Mouse (Mus musculus) liver (tissue): Measurements from ENCODE around the gene Krt81.

Source experiments
- DNase-seq: peaks from one replicate; pipeline ENCODE4 v3.0.0-alpha.2; 2020; ENCODE audit warnings: mixed read lengths

The Krt81 gene

DNA sequence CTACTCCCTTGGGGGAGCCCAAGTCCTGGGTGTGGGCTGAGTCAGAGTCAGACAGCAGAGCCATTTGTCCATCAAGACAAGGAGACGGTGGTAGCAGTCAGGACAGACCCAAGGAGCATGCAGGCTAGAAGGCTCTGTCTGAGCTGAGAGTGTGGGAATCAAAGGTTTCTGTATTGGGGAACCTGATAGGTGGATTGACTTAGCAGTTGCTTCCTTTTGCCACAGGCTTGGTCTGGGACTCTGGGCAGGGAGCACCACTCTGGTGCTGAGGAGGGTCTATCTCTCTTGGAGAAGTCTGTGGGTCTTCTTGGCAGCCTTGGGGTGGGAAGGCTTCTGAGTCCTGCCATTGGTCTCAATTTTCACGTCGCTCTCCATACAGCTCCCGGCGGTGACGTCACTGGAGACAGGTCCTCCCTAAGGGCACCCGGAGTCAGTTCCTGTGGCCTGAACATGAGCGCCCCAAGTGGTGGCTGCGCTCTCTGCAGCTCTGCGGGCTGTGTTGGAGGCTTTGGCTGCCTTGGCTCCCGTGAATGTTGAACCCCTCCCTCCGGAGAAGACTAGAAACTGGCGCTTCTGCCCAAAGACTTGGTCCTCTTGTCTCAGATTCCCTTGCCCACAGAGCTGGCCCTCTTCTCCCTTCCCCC is 10.3 kb downstream of the Krt81 start:
- DNase-seq: peak; percentile 64

DNA sequence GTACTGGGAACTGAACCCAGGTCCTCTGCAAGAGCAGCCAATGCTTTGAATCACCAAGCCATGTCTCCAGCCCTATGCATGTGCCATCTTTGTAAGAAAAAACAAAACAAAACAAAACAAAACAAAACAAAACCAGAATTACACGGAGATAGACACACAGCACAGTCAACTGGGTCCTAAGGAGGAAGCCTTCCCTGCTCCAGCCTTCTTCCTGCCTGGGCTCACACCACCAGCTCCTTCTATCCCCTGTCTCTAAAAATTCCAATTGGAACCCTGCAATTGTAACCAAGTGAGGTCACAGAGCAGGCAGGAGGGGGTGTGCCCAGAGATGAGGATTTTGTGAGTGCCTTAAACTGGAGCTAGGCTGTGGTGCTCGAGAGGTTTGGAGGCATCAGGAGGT is 16.1 kb downstream of the Krt81 start, which contains the start of gene Krt88:
TSS of gene Krt88 (plus strand) at position 301 of the 400 bp plus-strand sequence.
- no peak for DNase-seq

DNA sequence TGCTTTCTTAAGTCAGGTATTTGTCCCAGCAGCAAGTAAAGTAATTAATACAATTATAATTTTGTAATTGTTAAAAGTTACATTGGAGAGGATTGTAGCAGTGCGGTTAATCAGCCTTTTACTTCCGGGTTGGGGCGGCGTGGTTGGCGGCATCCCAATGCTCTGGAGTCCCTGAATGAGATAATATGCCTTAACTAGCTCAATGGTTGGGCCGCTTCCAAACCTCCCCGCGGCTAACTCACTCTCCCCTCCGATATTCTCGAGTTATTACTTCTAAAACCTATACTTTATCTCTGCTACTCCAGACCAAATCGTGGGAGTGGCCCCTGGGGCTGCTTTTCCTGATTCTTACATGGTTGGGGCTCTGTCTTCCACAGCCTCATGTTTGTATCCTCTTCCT is 17.0 kb downstream of the Krt81 start:
- no peak for DNase-seq

DNA sequence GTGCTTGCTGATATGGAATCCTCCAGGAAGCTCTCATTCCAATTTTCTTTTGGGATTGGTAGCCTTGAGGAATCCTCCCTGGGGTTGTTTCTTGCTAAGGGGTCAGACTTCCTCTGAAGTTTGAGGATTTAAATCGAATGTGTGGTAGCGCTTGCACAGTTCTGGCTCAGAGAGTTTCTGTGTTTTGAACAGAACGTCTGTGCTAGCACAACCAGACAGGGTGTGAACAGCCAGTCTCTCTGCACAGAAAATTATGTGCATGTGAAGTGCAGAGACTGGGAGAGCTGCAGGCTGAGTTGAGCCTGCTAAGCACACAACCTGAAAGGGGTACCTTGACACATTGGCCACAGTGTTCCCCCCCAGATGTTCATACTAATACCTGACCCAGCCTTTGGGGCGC is 22.7 kb downstream of the Krt81 start:
- DNase-seq: no peak

DNA sequence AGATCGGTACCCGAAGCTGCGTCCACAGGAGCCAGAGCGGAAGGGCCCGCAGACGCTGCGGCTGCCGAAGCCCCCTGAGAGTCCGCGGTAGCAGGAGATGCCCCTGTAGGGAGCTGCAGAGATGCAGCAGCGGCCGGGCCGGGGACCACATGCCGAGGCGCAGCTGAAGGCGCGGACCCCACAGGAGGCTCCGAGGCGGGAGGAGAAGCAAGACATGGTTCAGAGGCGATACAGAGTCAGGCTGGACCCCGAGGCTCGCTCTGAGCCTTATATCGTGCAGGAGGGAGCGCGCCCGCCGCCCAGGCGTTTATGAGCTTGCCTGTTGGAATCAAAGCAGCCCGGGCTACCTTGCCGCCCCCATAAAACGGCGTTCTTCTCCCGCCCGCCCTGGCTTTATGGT is 25.0 kb downstream of the Krt81 start, which contains the start of gene Krt87:
TSS of gene Krt87 (minus strand) at position 250 of the 400 bp plus-strand sequence.
- no peak for DNase-seq

DNA sequence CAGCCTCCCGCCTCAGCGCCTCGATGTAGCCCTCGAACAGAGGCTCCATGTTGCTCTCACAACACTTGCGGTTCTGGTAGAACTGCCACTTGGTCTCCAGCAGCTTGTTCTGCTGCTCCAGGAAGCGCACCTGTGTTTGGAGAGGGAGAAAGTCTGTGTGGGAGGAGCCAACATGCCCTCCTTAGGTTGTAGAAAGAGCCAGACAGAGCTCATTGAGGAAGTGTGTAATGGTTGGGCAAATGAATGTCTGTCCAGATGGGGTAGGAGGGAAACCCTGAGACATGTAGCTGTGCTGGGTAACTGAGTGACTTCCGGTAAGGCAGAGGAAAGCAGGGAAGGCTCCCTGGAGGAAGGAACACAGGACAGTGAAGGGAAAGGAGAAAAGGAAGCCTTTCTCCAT is 26.9 kb downstream of the Krt81 start:
- no peak for DNase-seq

DNA sequence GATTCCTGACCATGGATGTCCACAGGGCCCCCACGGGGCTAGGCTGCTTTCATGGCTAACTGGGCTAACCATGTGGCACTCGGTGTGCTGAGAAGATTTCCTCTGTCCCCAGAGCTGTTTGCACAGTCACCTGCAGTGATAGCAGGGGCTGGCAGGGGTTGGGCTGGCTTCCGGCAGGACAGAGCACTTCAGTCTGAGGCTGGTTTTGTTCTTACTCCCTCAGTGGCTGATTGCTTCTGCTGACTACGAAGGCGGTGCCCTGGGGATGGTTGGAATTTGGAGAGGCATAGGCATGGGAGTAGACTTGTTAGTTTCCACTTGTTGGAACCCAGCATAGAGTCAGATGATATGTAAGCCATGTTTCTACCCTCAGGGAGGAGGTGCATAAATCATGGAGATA is 38.6 kb downstream of the Krt81 start:
- DNase-seq: no peak

DNA sequence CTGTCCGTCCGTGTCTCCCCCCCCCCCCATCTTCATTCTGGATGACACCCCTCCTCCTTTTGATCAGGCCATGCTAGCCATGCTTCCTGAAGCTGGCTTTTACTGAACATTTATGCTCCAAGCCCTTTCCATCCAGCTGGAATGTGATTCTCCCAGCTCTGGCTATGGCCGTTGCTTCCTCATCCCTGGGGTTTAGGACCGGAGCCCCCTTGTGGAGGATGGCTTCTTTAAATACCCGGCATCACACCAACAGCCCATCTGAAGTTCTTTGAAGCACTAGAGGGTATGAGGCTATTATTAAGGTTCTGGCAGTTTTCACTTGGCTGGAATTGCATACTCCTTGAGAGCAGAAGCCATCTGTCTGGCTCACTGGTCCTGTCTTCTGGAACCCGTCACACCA is 42.6 kb downstream of the Krt81 start:
- no peak for DNase-seq

DNA sequence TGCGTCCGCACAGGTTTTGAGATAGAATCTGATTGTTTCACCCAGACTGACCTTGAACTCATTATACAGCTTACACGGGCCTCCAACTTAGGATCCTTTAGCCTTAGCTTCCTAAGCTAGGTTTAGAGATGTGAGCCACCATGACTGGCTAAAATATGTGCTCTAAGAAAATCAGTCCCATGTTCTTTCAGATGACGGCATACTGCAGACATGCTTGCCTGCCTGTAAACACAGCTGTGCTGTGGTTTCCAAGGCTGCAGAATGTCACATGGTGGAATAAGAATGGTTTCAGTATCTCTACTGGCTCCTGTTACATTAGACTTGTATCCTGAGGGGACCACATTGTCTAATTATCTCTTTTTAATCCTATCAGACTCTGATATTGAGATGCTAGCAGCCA is 44.6 kb downstream of the Krt81 start:
- no peak for DNase-seq

DNA sequence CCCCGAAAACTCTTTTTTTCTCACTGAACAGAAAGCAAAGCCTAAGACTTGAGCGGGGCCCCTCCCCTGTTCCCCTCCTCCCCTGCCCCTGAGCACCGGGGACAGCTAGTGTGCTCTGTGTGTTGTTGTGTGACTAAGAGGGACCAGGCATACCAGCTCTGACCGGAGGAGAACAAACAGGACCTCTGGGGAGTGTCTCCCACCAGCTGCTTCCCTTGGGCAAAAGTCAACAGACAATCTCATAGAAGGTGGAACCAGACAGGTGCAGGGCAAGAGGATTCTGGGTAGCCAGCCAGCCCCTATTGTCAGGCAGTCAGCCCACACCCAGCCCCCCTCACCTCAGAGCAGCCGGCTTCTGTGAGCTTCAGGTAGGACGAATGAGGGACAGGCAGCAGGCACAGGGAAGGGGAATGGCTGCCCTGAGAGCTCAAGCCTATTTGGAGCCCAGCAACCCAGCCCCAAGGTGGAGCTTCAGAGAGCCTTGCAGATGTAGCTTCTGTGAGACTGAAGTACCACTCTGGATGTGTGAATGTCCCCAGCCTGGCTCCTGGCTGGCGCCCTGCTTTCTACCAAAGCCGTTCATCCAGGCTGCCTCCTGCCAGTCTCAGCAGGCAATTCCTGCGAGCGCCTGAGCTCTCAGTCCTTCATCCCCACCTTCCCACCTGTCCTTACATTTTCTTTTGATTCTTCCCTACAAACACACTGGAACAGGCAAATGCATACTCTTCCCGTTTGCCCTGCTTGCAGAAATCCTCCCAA is 48.6 kb downstream of the Krt81 start:
- DNase-seq: no peak

DNA sequence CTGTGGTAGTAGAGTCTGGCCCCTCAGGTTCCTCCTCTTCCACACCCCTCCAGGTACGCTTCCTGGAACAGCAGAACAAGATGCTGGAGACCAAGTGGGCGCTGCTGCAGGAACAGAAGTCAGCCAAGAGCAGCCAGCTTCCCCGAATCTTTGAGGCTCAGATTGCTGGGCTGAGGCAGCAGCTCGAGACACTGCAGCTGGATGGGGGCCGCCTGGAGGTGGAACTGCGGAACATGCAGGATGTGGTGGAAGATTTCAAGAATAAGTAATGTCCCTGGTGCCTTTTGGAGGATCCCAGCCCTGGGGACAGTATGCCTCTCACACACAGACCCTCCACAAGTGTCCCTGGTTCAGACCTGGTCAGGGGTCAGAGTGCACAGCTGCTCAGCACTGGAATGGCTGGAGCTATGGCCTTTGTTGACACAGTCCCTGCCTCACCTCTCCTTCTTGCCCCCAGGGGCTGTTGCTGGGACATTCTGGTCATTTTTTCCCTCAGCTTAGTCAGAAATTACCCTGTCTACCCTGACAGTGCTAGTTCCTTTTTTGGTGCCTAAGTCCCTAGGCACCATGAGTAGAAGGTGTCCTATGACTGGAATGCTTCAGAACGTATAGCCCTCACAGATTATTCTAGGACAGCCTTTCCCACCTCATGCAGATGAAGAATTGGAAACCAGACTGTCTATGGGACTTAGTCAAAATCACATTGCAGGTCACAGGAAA is 49.5 kb downstream of the Krt81 start:
- DNase-seq: no peak

DNA sequence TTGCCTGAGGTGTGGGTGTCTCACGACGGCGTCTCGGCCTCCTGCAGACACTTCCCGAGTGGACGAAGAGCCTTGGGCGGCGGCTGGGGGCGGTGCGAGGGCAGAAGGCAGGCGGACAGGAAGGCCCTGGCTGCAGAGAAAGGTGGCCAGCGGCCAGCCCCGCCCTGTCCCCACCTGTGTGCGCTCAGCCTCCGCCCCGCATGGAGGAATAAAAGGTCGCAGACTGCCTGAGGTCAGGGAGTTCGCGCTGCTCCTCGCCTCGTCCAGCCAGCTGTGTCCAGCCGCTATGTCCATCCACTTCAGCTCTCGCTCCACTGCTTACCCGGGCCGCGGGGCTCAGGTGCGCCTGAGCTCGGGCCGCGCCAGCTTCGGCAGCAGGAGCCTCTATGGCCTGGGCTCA is 51.4 kb downstream of the Krt81 start:
- DNase-seq: no peak

DNA sequence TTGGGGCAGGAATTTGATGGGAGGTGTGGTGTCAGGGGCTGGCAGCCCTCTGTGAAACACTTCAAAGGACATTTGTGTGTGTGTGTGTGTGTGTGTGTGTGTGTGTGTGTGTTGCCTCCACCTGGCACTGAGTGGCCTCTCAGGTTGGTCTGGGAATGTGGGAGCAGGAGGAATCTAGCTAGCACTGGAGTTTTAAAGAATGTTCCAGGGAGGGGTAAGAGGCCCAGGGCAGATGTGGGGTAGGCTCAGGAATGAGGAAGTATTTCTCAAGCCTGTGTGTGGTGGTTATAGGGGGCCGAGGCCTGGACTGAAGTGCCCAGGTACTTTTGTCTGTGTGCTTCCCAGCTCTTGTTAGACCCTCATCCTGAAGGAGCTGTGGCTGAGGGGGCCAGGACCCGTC is 52.8 kb downstream of the Krt81 start, which contains the start of gene Krt7:
TSS of gene Krt7 (plus strand) at position 269 of the 400 bp plus-strand sequence.
- DNase-seq: no peak
